Mouse (Mus musculus) bone marrow macrophage, adult 2 months (primary cell): Measurements from ENCODE around the gene Apeh.

Experiments
- CTCF ChIP-seq: IDR thresholded peaks from 2 replicates; pipeline ENCODE4 v1.5.1; 2012; ENCODE audit warnings: low read depth, mild to moderate bottlenecking, low read length, moderate library complexity
- POLR2A ChIP-seq: IDR thresholded peaks from 2 replicates; pipeline ENCODE4 v1.6.1; 2012; ENCODE audit warnings: mild to moderate bottlenecking, low read depth, low read length, borderline replicate concordance

- TF ChIP-seq CTCF = no peak
- TF ChIP-seq POLR2A = no peak
These were observed 11.9 kb downstream of the Apeh start for GRCm38 (mm10) chr9:108082549-108082948.
